Mouse (Mus musculus) naive thymus-derived CD4-positive, alpha-beta T cell, adult 2 months (primary cell): ENCODE data around the gene Scpep1.

Experiments
- DNase-seq: peaks from one replicate; pipeline ENCODE4 v3.0.0-alpha.2; 2011; ENCODE audit warnings: low read depth

The Scpep1 gene

DNA sequence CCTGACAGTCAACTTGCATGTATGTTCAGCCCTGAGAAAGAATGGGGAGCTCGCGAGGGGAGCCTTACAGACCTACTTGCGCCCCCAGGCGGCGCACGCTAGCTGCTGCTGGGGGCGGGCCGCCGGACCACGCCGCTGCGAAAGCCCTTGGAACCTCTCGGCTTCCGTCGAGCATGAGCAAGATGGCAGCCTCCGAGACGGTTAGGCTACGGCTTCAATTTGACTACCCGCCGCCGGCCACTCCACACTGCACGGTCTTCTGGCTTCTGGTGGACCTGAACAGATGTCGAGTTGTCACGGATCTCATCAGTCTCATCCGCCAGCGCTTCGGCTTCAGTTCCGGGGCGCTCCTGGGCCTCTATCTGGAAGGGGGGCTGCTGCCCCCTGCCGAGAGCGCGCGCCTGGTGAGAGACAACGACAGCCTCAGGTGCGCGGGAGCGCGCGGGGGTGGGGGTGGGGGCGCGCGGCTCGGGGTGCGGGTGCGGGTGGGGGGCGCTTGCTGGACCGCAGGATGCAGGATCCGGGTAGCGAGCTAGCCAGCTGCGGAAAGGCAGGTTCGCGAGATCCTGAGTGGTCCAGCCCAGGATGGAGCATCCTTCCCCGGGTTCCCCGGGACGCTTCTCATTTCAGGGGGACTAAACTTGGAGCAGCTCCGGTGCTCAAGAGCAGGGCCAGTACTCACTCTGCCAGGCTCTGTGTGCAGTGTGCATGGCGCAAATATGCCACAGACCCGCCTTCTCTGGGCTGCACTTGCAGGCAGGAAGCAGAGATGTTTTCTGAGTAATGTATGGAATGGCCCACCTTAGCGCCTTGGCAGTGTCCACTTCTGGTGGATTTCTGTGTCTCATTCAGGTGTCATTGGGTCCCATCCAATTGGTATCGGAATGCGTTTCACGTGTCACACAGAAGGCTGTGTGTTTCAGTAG is 18.8 kb upstream of the Scpep1 start:
- peak; percentile 95 for DNase-seq

DNA sequence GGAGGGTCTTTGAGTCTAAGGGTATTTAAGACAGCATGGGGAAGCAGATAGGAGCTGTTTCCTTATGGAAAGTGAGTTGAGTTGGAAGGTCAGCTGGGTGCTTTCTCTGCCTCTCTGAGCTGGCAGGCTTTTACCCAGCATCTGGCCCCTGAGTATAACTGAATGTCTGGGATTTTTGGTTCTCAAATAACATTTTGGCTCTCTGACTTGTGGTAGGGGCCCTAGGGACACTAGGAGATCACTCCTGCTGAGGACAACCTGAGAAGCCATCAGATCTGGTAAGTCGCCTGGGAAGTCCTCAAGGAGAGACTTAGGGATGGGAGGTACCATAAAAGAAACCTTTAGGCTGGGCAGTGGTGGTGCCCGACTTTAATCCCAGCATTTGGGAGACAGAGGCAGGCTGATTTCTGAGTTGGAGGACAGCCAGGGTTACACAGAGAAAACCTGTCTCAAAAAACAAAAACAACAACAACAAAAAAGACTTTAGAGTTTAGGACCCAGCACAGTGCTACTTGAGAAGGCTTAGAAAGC is 15.0 kb upstream of the Scpep1 start, which contains the start of gene Coil:
Gene Coil (plus strand): TSS at position 51 of the 531 bp plus-strand sequence.
- DNase-seq, result no peak

DNA sequence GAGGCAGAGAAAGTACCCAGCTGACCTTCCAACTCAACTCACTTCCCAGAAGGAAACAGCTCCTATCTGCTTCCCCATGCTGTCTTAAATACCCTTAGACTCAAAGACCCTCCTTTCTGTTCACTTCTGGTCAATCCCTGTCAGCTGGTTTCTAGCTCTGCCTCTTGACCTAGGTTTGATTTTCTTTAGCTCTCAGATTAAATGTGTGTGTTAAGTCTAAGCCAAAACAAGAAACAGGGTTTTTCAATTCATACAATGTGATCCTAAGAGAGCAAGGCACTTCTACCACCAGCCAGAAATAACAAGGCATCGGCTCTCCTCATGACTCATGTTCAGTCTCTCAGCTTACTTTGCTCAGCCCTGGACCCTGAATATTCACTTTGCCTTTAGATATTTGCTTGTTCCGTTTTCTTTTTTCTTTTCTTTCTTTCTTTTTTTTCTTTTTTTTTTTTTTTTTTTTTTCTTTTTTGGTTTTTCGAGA is 11.7 kb upstream of the Scpep1 start, which contains the start of gene Elobl:
Gene Elobl (minus strand): TSS at position 51 of the 481 bp plus-strand sequence.
- no peak for DNase-seq

DNA sequence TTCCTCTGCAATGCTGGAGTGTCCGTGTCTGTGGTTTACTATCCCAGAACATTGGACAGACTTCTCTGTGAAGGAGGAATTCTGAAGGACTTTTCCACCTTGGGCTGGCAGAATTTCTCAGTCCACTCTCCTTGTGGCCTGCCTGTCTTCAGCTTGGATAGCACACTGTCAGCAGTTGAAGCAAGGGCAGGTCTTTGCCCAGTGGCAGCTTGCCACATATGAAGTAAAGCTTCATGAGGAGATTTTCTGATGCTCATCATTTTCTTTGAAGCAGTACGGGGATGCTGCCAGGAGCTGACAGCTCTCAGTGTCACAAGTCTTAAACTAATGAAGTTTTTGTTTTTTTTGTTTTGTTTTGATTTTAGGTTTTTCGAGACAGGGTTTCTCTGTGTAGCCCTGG is 3.6 kb upstream of the Scpep1 start:
- no peak for DNase-seq

DNA sequence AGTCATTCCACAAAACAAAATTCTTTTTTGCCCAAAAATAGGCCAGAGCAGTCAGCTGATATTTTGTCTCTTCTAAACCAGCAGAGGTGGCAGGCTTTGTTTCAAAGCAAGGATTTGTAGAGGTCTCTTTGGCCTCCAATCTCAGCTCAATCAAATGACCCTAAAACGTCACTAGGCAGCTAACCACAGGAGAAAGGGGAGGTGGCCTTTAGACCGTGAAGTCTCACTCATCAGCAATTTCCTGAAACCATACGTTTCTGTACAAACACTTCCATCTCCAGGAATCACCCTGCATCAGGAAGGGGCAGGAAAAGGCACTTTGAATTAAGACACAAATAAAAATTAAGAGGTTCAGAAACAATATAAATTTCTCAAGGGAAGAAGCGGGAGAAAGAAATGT is 462 bp downstream of the Scpep1 start:
- no peak for DNase-seq

DNA sequence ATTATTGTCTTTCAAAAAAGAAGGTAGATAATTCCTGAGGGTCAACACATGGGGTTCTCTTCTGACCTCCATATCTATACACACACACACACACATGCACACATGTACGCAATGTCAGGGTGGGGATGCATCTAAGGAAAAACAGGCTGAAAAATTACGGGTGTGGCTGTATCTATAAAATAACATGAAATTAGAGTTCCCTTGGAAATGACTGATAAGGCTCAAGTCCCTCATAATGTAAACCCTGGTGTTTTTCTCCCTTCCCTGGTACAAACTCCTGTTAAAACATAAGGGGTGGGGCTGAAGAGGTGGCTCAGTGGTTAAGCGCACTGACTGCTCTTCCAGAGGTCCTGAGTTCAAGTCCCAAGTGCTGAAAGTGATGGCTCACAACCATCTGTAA is 1.7 kb downstream of the Scpep1 start:
- DNase-seq, result no peak

DNA sequence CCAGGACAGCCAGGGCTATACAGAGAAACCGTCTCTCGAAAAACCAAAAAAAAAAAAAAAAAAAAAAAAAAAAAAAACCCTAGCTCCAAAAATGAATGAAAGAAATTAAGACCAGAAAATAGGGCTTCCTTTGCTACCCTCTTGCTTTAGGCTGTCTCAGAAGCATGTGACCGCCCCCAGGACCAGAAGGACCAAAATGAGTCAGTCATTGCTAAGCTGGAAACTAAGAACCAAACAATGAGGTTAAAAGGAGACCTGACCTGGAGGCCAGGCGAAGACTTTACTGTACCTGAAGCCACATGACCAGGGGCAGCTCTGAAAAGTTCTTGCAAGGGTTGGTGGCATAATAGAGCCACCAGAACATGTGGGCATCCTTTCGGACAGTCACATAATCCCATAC is 3.1 kb downstream of the Scpep1 start:
- no peak for DNase-seq

DNA sequence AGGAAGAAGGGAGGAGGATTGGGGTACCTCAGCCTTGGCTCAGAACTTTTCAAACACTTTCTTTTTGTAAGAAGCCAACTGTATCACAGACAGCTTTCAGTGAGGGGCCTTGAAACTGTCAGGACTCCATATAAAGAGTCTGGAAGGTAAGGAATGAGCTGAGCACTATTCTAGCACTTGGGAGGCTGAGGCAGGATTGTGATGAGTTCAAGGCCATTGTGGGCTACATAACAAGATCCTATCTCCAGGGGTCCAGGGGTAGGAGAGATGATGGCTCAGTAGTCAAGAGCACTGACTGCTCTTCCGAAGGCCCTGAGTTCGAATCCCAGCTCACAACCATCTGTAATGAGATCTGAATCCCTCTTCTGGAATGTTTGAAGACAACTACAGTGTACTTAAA is 3.7 kb downstream of the Scpep1 start:
- no peak for DNase-seq

DNA sequence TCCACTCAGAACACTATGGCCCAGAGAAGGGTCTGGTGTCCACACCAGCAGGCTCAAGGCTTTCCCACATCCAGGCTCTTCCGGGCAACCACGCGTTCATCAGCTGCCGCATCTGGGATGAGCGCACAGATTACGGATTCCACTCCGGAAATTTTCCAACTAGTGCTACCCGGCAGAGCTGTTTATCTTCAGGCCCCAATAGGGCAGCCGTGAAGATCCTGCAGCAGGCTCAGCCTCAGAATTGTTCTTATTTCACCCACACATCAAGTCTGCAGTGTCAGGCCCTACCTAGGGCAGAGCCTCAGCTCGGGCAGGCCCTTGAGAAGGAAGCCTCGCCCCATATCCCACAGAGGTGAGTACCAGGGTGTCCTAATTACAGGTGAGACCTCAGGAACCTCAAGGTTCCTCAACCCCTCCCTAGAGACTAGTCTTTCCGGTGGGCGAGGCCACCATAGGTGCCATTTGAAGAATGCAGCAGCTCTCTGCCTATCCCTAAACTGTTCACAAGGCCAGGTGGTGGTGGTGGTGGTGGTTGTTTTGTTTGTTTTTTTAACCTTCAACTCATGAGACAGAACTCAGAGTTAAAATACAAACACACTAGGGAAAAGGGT is 4.5 kb downstream of the Scpep1 start:
- DNase-seq, result no peak

DNA sequence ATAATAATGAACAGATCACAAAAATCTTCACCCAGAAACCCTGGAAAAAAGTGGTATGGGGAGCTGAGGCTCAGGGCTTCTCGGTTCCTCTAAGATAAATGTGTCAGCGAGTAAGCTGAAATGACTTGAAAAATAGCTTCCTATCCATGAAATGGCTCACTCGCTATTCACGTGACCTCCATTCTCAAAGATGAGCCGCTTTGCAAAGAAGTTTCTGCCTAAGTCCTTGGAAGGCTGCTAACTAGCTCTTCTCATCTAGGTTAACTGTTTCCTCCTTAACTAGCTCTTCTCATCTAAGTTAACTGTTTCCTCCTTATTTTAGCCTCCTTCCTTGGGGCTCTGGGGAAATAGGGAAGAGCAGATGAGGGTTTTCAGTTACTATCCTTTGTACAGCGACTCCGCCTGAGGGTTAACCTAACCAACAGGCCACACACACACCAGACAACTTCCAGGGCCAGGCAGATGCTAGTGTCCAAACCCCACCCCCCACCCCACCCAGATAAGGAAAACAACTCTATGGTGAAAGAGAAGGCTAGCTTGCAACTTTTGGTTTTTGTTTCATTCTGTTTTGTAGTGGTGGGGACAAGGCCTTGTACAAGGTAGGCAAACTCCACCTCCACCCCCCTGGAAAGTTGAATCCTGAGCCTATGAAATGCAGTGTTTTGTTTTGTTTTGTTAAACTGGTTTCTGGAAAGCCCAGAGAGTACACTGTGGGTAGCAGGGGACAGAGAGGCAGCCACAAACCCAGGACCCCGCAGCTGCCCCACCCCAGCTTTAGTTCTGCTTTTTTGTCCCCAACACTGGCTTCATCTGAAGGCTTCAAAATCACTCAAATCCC is 5.2 kb downstream of the Scpep1 start:
- no peak for DNase-seq

DNA sequence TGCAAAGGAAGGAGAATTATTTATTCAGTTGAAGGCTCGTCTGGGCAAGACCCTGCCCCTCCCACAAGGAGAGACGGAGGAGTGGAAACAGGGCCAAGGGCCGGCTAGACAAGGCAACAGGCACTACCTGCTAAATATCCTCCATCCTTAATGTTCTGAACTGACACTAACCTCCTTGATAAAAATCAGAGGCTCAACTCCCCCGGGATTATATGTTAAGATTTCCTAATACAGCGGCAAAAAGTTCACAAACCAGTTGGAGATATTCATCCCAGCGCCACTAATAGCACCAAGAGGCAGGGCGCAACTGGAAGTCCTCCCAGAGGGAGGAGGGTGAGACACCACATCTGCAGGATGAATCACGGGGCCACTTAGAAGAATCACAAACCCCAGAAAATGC is 6.4 kb downstream of the Scpep1 start:
- DNase-seq, result no peak

DNA sequence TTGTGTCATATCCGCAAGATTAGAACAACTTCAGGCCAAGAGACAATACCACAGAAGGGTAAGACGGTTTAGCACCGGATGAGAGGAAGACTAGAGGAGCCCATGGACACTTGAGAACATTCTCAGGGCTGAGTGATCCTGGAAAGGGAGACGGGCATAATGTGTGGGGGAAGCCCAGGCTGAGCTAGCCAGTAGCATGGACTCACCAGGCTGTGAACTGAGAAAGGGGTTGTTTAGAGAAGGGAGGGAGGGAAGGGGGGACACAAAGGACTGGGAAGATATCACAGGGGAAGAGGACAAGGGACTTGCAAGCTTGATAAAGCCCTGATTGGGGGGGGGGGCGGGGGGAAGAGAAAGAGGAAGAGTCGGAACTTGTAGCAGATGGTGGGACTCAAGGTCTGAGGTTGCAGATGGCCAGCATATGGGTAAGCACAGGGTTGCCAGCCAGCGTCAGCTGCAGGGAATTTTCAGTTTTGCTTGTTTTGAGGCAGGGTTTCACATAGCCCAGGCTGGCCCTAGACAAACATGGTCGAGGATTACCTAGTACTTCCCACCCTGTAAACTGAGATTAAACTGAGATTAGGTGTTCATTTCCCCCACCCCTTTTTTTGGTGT is 9.2 kb downstream of the Scpep1 start:
- no peak for DNase-seq

DNA sequence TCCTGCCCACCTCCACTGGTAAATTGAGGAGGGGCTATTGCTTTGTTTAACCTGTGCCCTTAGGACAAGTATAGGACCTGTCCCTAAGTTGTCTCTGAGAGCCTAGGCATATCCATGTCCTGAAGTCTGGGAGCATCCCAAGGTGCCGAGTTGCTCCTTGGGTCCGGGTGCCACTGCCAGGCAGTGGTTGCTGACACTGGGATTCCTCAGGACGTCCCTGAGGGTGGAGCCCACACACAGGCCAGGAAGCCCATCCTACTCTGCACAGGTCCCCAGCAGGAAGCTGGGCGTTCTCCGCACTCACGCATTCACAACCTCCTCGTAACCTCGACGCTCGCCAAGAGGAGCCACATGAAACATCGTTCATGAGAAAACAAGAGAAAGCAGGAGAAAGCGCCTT is 13.8 kb downstream of the Scpep1 start:
- no peak for DNase-seq

DNA sequence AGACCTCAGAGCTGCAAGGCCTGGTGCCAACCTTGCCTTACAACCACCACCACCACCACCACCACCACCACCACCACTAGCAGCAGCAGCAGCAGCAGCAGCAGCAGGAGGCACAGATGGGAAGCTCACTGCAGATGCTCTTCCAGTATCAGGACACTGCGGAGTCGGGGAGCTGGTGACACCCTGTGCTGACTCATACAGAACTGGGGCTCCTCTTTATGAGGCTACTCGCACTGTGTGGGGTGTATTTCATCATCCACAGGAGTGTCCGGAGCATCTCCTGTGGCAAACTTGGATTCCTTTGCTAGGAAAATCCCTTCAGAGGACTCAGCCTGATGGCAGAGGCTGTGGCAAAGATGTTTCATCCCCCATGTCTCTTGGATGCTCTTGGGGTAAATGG is 15.6 kb downstream of the Scpep1 start:
- DNase-seq, result no peak

DNA sequence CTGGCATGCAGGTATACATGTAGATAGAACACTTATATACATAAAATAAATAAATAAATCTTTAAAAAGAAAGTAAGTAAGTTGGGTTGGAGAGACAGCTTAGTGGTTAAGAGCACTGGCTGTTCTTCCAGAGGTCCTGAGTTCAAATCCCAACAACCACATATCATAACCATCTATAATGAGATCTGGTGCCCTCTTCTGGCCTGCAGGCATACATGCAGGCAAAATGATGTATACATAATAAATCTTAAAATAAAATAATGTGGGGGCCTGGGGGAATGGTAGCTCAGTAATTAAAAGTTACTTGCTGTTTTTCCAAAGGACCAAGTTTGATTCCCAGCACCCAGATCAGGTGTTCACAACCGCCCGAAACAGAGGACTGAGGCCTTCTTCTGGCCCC is 16.5 kb downstream of the Scpep1 start:
- no peak for DNase-seq

DNA sequence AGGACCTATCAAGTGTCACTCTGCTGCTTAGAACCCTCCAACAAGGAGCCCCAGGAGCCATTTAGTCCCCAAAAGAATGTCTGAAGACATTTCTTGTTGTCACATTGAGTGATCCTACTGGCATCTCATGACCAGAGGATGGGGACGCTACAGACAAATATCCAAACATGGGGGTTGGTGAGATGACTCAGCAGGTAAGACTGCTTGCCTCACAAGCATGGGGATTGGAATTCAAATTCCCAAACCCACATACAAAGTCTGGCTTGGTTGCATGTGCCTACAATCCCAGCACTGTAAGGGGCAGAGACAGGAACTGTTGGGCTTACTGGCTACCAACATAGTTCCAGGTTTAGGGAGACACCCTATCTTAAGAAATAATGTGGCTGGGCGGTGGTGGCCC is 17.4 kb downstream of the Scpep1 start:
- DNase-seq, result no peak

DNA sequence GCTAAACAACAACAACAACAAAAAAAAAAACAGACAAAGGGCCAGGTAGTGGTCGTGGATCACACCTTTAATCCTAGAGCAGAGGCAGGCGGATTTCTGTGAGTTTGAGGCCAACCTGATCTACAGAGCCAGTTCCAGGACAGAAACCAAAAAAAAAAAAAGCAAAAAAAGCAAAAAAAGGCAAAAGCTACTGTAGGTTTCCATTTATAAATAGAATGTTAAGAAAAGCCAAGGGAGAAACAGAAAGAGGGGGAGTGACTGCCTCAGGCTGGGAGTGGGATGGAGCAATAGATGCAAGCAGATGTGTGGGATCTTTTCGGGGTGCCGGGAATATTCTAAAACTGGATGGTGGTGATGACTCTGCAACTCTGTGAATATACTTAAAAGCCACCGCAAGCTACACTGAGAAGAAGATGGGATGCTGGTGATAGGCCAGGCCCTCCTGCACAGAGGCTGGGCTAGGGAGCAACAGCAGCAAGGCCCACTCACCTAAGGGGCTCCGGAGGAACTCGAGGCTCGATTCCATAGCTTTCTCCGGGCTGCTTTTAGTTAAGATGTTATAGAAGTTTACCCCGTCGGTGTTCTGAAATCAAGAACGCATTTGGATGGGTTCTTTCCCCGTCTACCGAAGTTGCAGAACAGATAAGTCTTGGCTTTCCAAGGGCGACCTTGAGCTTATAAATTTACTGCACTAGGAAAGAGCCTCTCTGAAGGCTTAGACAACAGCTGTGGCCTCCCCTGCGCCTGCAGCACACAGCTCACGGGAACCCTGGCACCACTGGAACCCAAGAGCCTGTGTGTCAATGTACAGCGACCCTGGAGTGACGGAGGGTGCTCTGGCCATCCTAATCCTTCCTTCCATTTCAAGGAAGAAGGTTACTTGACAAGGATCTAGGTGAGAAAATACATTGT is 20.9 kb downstream of the Scpep1 start:
- no peak for DNase-seq

DNA sequence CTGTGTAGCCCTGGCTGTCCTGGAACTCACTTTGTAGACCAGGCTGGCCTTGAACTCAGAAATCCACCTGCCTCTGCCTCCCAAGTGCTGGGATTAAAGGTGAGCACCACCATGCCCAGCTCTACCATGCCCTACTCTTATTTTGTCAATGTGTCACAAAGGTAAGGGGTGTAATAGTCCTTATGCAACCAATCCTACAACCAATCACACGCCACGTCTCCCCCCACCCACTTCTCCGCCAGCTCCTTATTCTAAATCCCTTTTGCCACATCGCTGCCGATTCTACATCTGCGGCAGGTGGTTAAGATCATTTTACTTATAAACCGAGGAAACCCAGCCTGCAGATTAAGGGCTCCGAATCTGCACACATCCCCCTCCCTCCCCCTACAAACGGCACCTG is 22.2 kb downstream of the Scpep1 start:
- no peak for DNase-seq

DNA sequence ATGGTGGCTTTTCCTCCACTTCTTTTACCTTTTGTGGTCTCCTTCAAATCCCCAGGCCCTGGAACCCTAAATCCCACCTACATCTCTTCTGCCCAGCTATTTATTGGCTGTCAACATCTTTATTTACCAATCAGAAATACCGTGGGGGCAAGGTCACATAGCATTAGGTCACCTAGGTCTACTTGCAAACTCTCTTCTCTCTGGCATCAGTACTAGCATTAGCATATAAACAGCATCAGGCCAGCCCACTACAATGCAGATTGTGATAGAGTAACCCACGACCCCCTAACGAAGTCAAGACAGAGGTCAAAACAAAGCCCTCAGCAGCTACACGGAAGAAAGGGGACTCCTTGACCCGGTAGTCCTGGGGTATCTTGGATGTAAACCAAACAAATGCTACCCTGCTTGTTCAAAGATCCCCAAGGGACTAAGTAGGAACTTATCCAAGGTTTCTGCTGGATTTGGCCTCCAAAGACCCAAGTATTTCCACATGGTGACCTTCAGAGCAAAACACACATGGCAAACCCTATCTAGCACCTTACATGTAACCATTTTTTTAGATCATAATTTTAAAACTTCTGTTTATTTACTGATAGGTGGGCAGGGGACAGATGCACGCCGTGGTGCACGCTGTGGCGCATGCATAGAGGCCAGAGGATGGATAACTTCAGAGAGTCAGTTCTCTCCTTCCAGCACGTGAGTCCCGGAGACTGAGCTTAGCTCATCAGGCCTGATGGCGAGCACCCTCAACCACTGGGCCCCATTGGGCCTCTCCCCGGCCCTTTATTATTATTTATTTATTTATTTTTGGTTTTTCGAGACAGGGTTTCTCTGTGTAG is 23.4 kb downstream of the Scpep1 start:
- no peak for DNase-seq

DNA sequence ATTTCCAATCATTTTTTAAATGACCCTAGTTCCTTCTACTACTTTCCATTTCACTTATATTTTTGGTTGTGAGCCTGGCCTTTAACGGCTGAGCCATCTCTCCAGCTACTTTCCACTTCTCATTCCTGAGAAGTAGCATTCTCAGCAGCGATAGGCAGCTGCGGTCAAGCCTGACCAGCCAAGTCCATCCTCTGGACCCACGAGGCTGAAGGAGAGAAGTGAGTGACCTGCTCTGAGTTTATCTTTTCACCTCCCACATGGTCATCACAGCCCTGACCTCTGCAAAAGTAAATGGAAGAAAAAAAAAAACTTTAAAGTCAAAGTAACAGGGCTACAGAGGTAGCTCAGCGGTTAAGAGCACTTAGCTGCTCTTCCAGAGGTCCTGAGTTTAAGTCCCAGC is 28.7 kb downstream of the Scpep1 start:
- no peak for DNase-seq
